Mouse (Mus musculus) left cerebral cortex, postnatal 25 days (tissue): Measurements from ENCODE around the gene Olfr773. TPM values are rescaled to one million over a fixed set of nuclear protein-coding genes. Genes with fewer than 3 reads are reported as not detected.
A peak's percentile ranks its signal among the peaks of the same experiment; 100 is the strongest.
"Not testable (repeated sequence)": the region's sequence is repeated elsewhere in the genome, so short reads cannot be mapped to it uniquely, and the experiment has no call there.

ENCODE experiments used
- DNase-seq, 2 experiments: peaks; one replicate each; pipeline ENCODE4 v3.0.0; 2022; ENCODE audit warnings: low spot score in 2 of 2, mixed read lengths in 1 of 2
- intact Hi-C: fragments of 180-260 bp; cut with DNase I; formaldehyde crosslinking; loops from one replicate; pipeline ENCODE4 v1.15.1; 2025
- total RNA-seq, 2 experiments: library from RNA; stranded (reverse); gene quantifications; 2 replicates each; pipeline ENCODE4 v1.2.3; 2021

The Olfr773 gene
- not detected for total RNA-seq

GRCm38 (mm10) chr10:129187319-129187718 lies at the start of gene Olfr773:
TSS of gene Olfr773 (minus strand) at chr10:129187419.
- DNase-seq, intact Hi-C loops: not testable (repeated sequence)

- DNase-seq, result no peak
- intact Hi-C loops, result no loop called here
These were observed 48.7 kb upstream of the Olfr773 start, which contains the start of gene Olfr774 for GRCm38 (mm10) chr10:129235904-129236303. TSS of gene Olfr774 (plus strand) at chr10:129236204.

GRCm38 (mm10) chr10:129230737-129231136 lies 43.5 kb upstream of the Olfr773 start:
- intact Hi-C loops, result no loop called here
- peak in 1 of 2 experiments; percentile 55 for DNase-seq

GRCm38 (mm10) chr10:129177821-129178220 lies 9.4 kb downstream of the Olfr773 start, which contains the start of gene Olfr772:
TSS of gene Olfr772 (minus strand) at chr10:129177921.
- intact Hi-C loops, DNase-seq: not testable (repeated sequence)

DNA sequence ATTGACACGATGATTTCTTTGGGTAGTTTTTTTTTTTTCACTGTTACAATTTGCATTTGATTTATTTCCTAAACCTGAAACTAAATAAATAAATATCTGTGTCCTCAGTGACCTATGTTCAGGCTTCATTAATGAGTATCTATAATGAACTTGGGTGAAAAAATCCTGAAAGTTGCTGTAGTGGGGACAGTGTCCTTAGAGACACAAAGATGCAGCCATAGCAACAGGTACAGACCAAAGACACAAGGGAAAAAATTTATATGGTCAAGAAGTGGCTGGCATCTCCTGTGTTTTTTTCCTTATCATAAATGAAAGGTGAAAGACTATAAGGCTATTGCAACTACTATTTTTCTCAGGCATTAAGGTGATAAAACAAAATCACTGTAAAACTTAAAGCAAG lies 22.6 kb downstream of the Olfr773 start, which contains the start of gene Olfr771:
Olfr771 (minus strand) TSS at position 101 of the 400 bp plus-strand sequence.
- no peak for DNase-seq
- intact Hi-C loops, result no loop called here

DNA sequence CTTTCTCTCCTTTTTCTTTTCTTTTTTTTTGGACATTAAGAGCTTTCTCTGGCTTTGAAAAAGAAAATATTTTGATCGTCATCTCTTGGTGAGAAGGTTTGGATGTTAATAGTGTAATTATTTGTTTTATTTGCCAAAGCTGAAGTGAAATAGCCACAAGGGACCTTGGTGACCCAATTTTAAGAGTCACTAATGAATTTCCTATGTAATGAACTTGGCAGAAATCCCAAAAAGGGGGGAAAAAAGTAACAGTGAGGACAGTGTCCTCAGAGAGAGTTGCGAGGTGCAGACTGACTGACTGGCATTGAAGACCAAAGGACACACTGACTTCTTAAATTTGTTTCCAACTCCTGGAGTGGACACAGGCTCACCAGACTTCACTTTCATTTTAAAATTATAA lies 48.3 kb downstream of the Olfr773 start, which contains the start of gene Olfr770:
Olfr770 (minus strand) TSS at position 101 of the 400 bp plus-strand sequence.
- DNase-seq, result no peak
- intact Hi-C loops, result no loop called here

Other genes starting within 250 kb of the Olfr773 start
- not detected for gene Mettl7b, start 226.4 kb downstream of the Olfr773 start, total RNA-seq
- not detected for gene Olfr9, start 198.0 kb downstream of the Olfr773 start, total RNA-seq
- gene Olfr763, start 176.6 kb downstream of the Olfr773 start, total RNA-seq, result not detected
- gene Olfr764-ps1, start 147.5 kb downstream of the Olfr773 start, total RNA-seq, result not detected
- gene Olfr765, start 137.4 kb downstream of the Olfr773 start, total RNA-seq, result not detected
- not detected for gene Olfr766-ps1, start 118.4 kb downstream of the Olfr773 start, total RNA-seq
- not detected for gene Olfr767, start 104.5 kb downstream of the Olfr773 start, total RNA-seq
- gene Olfr768, start 88.0 kb downstream of the Olfr773 start, total RNA-seq, result not detected
- not detected for gene Olfr769, start 69.6 kb downstream of the Olfr773 start, total RNA-seq
- gene Olfr770, start 48.4 kb downstream of the Olfr773 start, total RNA-seq, result not detected
- not detected for gene Olfr771, start 22.7 kb downstream of the Olfr773 start, total RNA-seq
- not detected for gene Olfr772, start 9.5 kb downstream of the Olfr773 start, total RNA-seq
- gene Olfr774, start 48.8 kb upstream of the Olfr773 start, total RNA-seq, result not detected
- gene Olfr775, start 61.0 kb upstream of the Olfr773 start, total RNA-seq, result not detected
- not detected for gene Olfr776, start 71.7 kb upstream of the Olfr773 start, total RNA-seq
- gene Olfr777, start 84.1 kb upstream of the Olfr773 start, total RNA-seq, result not detected
- gene Olfr780, start 130.7 kb upstream of the Olfr773 start, total RNA-seq, result not detected
- gene Olfr781, start 141.4 kb upstream of the Olfr773 start, total RNA-seq, result not detected
- gene Olfr782, start 161.4 kb upstream of the Olfr773 start, total RNA-seq, result not detected
- gene Olfr784, start 196.7 kb upstream of the Olfr773 start, total RNA-seq, result under 1 TPM in 1 of 2 experiments, not detected in 1; 0.23 TPM
- not detected for gene Olfr785, start 218.0 kb upstream of the Olfr773 start, total RNA-seq
- not detected for gene Olfr786, start 239.9 kb upstream of the Olfr773 start, total RNA-seq